Mouse (Mus musculus) gastrocnemius, adult 8-10 months (tissue): ENCODE data around the gene Sarnp. TPM values are rescaled to one million over a fixed set of nuclear protein-coding genes. Genes with fewer than 3 reads are reported as not detected.

ENCODE experiments used
- DNase-seq, 2 experiments: peaks; one replicate each; pipeline ENCODE4 v3.0.0; 2022; ENCODE audit warnings: low spot score in 2 of 2
- total RNA-seq, 4 experiments: library from RNA; stranded (reverse); gene quantifications; 2 replicates each; pipeline ENCODE4 v1.2.4; 2022

Sarnp gene
- total RNA-seq, 4 experiments from 2014 or later, result 20.0 to 29.0 (median 24.0) TPM

DNA sequence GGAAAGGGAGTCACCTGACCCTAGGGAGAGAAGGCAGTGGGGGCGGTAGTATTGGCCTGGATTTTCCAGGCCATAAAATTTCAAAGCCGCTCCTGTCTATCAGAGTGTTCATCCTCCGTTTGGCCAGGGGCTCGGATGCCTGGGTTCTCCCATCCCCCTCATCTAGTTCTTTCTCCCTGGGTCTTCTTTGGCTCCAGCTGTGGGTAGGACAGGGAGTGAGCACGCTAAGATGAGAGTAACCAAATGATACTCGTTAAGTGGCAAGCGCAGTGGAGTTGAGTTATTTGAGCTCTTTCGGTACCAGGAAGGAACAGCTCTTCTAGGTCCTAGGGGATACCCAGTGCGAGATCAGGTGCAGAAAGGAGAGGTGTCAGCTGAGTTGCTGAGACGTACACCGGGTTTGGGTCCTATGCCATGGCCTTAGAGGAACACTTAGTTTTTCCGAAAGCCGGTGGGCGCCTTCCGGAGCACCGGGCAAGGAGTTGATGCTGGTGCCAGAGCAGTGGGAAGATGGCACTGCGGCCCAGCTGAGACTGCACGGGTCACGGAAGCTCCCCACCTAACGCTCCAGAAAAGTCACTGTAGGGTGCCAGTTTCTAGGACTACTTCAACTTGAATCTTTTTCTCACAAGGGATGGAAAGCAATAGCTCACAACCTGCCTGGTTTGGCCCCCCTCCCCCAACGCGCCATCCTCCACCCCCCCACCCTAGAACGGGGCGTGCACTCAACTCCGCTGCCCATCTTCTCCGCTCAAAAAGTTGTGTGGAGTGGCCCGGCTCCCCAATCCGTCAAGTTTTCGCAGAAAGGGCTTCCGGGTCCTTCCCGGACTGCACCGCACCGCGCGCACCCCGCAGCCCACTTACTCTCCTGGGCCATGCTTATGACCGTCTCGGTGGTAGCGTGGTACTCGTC is 73.5 kb downstream of the Sarnp start:
- no peak for DNase-seq

DNA sequence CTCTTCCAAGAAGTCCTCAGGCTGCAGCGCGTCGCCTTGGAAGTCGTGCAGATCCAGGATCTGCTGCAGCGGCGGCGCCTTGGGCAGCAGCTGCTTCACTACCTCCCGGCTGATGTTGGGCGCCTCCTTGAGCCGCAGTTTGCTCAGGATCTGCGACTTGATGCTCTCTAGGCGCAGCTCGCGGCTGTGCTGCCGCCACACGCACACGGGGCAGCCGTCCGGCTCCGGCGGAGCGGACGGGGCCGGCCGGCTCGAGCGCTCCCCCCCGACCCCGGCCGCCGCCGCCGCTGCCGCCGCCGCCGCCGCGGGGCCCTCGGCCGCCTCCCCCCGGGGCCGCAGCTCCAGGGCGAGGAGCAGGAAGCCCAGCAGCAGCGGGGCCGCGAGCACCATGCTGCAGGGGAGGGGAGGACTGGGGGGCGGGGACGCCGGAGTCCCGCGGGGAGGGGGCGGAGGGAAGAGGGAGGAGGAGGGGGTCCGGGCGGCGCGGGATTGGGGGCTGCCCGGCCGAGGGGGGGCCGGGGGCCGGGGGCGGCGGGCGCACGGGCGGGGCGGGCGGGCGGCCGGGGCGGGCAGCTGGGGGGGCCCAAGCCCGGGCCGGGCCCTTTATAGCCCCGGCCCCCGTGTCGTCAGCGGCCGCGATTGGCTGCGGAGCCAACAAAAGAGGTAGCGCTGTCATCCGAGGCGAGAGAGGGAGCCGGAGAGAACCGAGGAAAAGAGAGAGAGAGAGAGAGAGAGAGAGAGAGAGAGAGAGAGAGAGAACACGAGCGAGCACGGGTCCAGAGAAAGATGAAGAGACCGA is 74.4 kb downstream of the Sarnp start, which contains the start of gene Gdf11:
Gene Gdf11, minus strand, starts transcription at position 423 of the 799 bp plus-strand sequence.
- DNase-seq, result no peak

DNA sequence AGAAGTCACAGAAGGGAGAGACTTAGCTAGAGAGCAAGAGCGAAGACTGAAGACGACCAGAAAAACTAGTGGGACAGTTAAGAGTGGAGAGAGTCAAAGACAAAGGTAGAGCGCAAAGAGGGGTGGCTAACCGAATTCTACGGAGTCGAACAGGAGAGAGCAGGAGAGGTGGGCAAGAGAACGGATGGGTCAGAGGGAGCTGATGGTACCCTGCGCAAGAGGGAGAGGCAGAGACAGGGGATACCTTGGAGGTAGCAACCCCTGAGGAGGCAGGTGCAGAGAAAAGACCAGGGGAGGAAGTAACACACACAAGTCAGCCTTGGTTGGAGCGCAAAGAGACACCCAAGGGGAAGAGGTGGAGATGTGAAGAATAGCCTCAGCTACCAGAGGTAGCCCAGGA is 75.1 kb downstream of the Sarnp start:
- DNase-seq, result no peak

DNA sequence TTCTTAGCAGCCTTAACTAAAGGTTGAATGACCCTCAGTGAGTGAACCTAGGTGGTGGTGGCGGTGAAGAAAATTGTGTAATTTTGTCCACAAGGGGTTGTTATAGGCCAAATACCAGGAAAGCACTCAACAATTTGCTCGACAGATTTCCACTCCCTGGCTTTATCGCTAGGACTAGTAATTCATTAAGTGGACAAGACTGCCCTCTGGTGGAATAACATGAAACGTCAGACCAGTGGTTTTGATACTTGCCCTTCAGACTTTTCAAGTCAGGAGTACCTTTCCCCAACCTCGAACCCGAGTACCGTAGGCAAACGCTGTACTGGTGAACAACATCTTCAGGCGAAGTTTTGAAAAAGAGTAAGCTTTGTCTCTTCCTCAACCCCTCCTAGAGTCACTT is 78.3 kb downstream of the Sarnp start:
- peak in 1 of 2 experiments; percentile 48 for DNase-seq

DNA sequence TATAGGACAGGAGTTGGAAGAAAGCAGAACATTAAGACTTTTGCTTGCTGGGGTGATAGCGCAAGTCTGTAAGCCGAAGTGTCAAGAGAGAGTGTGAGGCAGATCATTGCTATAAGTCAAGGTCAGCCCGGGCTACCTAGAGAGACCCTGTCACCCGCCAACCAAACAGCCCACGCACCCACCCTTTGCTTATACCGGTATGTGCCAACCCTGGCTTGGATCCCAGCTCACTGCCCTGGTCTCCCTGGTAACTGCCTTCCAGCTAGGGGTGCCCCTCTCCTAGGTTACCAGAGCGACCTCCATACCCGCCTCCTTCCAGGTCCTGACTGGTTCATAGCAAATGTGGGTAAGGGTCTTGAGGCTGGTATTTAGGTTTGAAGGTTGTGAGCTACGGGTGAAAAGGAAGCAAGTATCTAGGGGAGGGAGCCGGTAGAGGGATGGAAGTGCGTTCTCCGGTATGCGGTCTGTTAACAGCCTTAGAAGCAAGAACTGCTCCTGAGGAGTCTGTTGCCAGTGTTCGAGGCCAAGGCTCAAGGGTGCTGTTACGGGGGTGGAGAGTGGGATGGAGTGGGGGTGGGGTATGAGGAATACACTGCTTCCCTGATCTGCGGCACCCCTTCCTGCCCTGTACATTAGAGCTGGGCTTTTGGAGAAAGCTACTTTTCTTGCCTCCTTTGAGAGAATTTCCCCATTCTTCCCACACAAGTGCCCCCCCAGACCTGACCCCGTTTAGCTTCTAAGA is 79.0 kb downstream of the Sarnp start:
- DNase-seq, result no peak

DNA sequence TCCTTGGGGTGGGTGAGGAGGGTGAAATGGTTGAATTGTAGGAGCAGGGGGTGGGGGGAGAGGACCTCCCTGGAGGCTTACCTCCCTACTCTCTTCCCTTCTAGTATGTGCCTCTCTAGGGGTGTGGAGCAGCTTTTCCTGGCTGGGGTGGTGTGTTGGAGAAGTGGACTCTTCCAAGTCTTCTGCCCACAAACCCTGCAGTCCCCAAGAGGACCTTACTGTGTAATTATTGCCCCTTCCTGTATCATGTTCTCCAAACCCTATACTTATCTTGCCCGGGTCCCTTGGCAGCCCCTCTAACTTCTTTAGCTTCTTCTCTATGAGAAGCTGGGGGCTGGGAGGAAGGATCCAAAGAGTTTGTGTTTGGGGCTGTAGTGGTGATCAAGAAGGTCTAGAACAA is 79.7 kb downstream of the Sarnp start:
- DNase-seq, result no peak

DNA sequence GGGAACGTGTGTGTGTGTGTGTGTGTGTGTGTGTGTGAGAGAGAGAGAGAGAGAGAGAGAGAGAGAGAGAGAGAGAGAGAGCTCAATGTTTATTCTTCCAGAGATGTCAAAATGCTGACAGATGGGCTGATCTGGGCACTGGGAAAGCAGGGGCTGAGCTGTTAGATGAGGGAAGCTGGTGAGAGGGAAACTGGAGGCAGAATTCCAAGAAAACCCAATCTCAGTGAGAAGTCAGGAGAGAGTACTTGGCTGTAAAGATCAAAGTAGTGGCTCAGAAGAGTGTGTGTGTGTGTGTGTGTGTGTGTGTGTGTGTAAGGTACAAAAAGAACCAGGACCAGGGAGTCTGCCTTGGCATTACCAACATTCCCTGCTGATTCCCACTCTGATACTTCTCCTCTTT is 80.4 kb downstream of the Sarnp start:
- DNase-seq, result no peak

DNA sequence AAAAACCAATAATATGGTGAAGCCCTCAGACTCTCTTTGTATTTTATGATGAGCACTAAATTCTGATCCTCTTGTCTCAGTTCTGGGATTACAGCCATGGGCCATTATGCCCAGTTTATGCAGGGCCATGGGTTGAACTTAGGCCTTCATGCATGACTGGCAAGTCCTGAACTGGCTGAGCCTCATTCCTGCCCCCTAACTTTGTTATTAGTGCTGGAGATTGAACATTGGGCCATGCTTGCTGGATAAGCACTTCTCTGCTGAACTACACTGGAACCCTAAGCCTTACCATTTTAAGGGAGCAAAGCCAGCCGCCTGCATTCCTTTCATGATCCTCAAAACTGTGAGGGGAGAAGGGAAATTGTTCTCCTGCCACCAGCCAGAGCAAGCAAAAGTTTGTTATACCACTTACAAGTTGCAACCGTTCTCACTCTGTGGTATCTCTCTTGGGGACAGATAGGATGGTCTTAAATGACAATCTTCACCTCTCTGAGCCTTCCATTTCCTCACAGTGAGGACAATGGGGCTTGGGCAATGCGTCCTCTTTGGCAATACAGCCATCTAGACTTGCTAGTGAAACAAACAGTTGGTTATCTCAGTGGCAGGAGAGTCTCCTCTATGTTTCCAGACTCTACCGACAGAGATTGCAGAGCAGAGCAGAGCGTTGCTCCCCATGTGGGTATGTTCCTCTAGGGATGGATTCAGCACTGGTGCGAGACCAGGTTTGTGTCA is 82.8 kb downstream of the Sarnp start:
- no peak for DNase-seq

DNA sequence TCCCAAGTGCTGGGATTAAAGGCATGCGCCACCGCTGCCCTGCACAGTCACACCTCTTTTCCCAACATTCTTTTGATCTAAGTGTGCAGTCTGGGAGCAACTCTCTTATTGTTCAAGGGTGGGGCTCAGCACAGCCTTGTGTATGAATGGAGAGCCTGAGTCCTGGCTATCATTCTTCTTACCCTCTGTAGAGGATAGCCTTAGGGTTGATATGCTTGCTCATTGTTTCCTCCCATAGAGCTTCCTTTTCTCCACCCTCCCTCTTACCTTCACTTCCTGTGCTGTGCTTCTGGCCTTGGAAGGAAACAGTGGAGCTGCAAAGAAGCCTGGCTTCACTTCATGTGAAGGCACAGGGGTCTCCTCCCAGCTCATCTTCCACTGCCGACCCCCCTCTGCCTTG is 83.6 kb downstream of the Sarnp start, which contains the start of gene Cd63:
Gene Cd63, plus strand, starts transcription at position 292 of the 400 bp plus-strand sequence.
- no peak for DNase-seq

DNA sequence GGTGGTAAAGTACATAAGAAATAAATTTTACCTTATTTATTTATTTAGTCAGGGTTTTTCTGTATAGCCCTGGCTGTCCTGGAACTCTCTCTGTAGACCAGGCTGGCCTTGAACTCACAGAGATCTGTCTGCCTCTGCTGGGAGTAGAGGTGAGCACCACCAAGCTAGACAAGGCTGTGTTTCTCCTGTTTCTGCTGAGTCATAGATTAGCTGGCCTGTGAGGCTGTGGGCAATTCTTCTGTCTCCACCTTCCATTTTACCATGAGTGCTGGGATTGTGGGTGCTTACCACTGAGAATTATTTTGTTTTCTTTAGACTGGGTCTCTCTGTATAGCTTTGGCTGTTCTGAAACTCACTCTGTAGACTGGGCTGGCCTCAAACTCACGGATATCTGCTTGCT is 84.3 kb downstream of the Sarnp start:
- DNase-seq, result no peak

DNA sequence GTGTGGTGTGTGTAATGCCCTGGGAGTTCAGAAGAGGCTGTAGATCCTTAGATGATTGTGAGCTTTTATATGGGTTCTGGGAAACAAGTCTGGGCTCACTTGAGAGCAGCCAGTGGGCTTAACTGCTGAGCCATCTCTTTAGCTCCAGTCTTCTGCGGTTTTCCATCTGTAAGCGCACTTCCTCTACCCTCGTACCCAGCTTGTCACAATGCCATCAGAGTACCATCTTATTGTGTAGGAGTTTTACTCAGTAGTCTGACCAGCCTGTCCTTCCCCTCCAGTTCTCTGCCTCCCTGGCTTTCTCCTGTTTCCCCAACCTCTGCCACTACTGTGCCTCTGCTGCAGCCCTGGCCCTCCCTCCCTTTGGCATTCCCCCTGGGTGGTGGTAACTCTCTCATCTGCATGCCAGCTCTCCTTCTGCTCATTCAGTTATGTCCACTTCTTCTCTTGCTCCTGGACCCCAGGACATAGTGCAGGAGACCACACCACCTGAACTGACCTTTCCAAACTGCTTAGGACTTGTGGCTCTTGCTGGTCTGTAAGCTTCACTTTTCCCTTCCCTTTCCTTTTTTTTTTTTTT is 85.4 kb downstream of the Sarnp start:
- no peak for DNase-seq

DNA sequence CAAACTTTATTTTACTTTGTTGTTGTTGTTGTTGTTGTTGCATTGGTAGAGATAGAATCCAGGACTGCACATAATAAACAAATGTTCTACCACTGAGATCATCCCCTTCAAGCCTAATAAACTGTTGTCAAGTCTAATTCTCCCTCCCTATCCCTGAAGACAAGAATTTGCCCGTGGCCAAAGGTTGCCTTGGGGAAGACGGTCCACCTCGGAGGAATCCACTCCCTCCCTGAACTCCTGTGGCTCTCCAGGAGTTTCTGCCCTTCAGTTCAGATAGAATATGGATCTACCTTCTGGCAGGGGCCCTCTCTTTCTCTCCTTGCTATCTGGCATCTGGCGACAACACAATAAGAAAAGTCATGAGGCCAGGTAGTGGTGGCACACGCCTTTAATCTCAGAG is 87.7 kb downstream of the Sarnp start:
- DNase-seq, result no peak

DNA sequence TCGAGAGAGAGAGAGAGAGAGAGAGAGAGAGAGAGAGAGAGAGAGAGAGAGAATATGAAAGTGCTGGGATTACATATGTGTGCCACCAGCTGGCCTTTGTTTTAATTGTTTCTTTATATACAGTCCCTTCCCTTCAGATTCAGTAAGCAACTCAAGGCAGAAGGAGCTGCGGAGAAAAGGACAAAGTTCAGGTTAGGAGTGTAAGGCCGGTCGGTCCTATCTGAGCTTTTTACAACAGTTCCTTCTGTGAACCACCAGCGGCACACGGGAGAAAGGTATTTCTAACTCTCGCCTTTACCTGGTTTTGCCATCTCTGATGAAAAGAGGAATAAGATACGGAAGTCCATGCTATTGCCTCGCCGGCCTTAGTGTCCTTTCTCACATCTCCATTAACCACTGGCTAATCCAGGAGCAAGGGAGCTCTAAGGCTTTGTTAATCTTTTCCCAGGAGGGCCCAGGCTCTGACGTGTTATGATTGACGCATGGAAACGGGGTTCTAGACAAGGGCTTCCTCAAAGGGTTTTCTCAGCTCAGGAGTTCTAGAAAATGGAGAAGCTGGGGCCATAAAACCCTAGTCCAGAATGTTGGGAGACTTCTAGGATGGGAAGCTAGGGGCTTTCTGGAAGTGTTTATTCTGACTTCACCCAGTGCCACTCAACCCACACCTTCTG is 91.8 kb downstream of the Sarnp start:
- DNase-seq, result no peak

DNA sequence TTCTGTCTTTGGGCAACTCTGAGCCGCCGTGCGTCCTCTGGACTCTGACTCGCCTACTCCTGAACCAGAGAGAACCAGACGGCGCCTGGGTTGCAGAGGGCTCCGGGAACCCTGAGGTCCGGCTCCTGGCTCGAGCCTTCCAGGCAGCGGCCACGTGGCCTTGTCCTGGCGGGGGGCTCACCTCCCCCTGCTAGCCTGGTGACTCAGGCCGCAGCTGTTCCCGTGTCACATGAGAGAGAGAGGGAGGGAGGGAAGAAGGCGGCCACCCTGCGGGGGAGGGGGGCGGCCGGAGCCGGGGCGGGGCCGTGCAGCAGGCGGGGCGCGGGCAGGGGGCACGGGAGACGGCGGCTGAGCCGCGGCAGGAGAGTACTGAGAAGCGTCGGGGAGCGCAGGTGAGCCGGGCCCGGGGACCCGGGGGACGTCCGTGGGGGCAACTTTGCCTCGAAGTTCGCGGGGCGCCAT is 92.5 kb downstream of the Sarnp start:
- peak; percentile 87 to 91 for DNase-seq

DNA sequence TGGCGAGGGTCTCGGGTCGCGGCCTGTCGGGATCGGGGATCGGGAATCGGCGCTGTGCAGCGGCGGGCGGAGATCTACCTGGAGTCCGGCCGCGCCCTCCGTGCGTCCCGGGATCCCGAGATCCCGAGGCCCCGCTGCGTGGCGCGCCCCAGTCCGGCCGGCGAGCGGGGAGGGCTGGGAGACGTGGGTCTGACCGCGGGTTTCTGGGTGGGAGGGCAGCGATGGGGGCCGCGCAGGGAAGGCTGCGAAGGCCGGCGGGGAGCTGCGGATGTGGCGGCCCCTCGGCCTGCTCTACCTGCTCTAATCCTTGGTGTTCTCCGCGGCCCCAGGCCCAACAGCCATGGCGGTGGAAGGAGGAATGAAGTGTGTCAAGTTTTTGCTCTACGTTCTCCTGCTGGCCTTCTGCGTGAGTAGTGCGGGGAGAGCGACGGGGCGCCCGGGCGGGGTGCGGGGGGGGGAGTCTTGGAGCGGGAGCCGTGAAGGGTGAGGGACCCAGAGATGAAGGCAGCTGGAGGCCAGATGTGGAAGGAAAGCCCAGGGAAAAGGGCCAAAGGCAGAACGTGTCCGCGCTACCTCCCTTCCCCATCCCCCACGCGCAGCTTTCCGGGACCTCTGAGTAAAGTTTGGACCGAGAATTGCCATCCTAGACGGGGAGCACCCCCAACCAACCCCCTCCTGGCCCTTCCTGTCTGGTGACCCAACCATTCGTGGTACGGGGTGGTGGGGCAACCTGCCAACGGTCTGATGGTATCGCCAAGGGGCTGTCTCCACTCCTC is 93.1 kb downstream of the Sarnp start:
- peak in 1 of 2 experiments; percentile 47 for DNase-seq

DNA sequence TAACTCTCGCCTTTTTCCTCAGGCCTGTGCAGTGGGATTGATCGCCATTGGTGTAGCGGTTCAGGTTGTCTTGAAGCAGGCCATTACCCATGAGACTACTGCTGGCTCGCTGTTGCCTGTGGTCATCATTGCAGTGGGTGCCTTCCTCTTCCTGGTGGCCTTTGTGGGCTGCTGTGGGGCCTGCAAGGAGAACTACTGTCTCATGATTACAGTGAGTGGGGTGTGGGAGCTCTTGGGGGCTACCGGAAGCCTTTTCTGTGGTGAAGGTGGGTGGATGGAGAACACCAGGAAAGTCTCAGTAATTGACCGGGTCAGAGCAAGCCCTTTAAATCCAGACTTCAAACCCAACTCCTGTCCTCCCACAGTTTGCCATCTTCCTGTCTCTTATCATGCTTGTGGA is 94.3 kb downstream of the Sarnp start:
- no peak for DNase-seq

DNA sequence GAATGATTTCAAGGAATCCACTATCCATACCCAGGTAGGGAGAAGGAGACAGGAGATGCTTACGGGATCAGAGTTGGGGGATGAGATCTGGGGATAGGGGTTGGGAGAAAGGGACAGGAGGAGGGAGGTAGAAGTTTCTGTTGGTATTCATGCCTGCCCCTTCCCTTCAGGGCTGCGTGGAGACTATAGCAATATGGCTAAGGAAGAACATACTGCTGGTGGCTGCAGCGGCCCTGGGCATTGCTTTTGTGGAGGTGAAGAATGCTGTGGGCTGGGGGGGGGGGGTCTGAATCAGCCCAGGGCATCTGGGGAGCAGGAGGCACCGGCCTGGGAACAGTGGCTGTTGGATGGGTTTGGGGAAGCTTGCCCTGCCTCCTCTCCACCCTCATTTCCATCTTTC is 95.1 kb downstream of the Sarnp start:
- no peak for DNase-seq

DNA sequence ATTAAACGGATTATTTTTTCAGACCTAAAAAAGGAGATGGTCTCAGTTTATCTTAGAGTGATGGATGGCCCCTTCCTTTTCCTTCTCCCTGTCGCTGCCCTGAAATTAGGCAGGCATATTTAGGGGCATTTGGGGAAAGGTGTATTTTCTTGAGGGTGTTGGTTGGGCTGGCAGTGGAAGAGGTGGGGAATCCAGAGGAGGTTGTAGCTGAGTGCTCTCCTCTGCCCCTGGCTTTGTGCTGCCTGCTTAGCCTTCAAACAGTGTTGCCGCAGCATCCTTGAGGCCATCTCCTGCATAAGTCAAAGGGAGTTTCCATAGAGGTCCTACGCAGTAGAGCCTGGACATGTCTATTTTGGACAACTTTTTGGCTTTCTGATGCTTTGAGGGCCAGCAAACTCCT is 95.7 kb downstream of the Sarnp start:
- DNase-seq, result no peak

DNA sequence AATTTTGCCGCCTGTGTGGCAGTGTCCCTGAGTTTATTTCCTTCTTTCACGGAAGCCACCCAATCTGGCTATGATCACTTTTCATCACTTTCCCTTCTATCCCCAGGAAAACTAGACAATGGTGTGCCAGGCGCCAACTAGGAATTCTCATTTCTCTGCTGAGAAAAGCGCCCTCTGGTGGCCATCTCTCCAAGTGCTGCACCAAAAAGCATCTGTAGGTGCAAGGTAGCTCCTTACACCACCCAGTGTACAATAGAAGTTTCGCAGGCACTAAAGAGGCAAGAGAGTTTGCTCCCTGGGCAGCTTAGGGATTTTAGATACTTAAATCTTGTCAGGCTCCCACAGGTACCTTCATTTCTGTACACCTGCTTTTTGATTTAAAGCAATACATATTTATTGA is 96.1 kb downstream of the Sarnp start:
- peak; percentile 73 to 76 for DNase-seq
